Comparison of ENCODE assay signal across 16 mouse cellular contexts in genomic region chr9:106840569-106840968, GRCm38 (mm10). TPM values are rescaled to one million over a fixed set of nuclear protein-coding genes. Genes with fewer than 3 reads are reported as not detected.
DNase-seq lines count a peak whose midpoint lies in the region; ATAC-seq and TF ChIP-seq lines count a peak whose summit lies in the region.
"Had no signal": no experiment of that assay in that cellular context is flagged by ENCODE, and none has a peak within 500 bp of the region (broad histone marks: within the 10 kb centered on the region; RNA-seq: fewer than 3 reads in every experiment).

No protein-coding gene starts in this region.

- DNase-seq in heart, adult 2 months = no peak
- DNase-seq in heart, postnatal 25 days (ENCODE audit: low spot score) = no peak
- no peak for DNase-seq in liver, embryonic 14.5 days (ENCODE audit: low read depth in 3 of 3, low spot score in 3 of 3)
- no peak for DNase-seq in liver
- DNase-seq in A20 (ENCODE audit: low read depth, low spot score) = peak; percentile 9
- DNase-seq in MEL (ENCODE audit: low read depth, low spot score) = peak; percentile 52
- DNase-seq in thymus, postnatal 14 days = no peak
- no peak for DNase-seq in right cerebral cortex, postnatal 36 days (ENCODE audit: low spot score in 2 of 2)
- DNase-seq: cerebellum, adult 8-10 months; gastrocnemius, postnatal 14 days; kidney, postnatal 25 days; left cerebral cortex, postnatal 4 days; thymus, postnatal 36 days had no signal

- no peak for TF ChIP-seq POLR2A in heart, adult 2 months (IDR thresholded peaks at IDR 0.05; ENCODE audit: insufficient read depth, low read depth, low read length)
- TF ChIP-seq POLR2A in MEL (IDR thresholded peaks at IDR 0.05; ENCODE audit: control insufficient read depth in 1 of 2, insufficient read depth in 1 of 2, low read depth in 1 of 2, low read length in 2 of 2, poor library complexity in 1 of 2) = no peak

- no peaks in the 10 kb centered on the region for H3K4me1 ChIP-seq in heart, adult 2 months (ENCODE audit: control insufficient read depth, insufficient read depth, low read length)
- H3K4me1 ChIP-seq in liver, embryonic 14.5 days (replicated peaks; ENCODE audit: control insufficient read depth in 2 of 2, insufficient read depth in 2 of 2, low read length in 1 of 2) = no peaks in the 10 kb centered on the region
- H3K4me1 ChIP-seq in MEL (ENCODE audit: control insufficient read depth in 1 of 2, insufficient read depth in 2 of 2, low read length in 2 of 2) = no peaks in the 10 kb centered on the region
- H3K4me1 ChIP-seq: heart, embryonic 12.5 days; stomach, embryonic 15.5 days had no signal

- TF ChIP-seq CTCF in heart, adult 2 months (IDR thresholded peaks at IDR 0.05) = peak; percentile 59
- TF ChIP-seq CTCF in liver, embryonic 14.5 days (IDR thresholded peaks at IDR 0.05; ENCODE audit: low read depth) = peak; percentile 47
- TF ChIP-seq CTCF in MEL (IDR thresholded peaks at IDR 0.05 in 2 of 3, conservative IDR thresholded peaks at IDR 0.05 in 1 of 3; ENCODE audit: control insufficient read depth in 1 of 3, insufficient read depth in 1 of 3, low read depth in 2 of 3, low read length in 3 of 3, poor library complexity in 1 of 3, severe bottlenecking in 1 of 3) = peak in 2 of 3 experiments; percentile 36 to 37; a peak in 3 of 6 replicates

- intact Hi-C loops in heart, adult 2 months (cut with DNase I) = no loop called here
- intact Hi-C loops in heart, postnatal 25 days (cut with DNase I) = no loop called here

- TF ChIP-seq EP300 in heart, adult 2 months (IDR thresholded peaks at IDR 0.05; ENCODE audit: insufficient read depth, low read depth, low read length) = no peak
- no peak for TF ChIP-seq EP300 in liver, embryonic 14.5 days (IDR thresholded peaks at IDR 0.05; ENCODE audit: low read depth)
- TF ChIP-seq EP300 in MEL (IDR thresholded peaks at IDR 0.05; ENCODE audit: low read depth in 1 of 2, low read length in 2 of 2) = no peak

- no peak overlapping the region for H3K27ac ChIP-seq in heart, adult 2 months
- H3K27ac ChIP-seq in liver, embryonic 14.5 days = no peak overlapping the region
- H3K27ac ChIP-seq in MEL (ENCODE audit: control insufficient read depth, low read depth, low read length) = no peak overlapping the region
- H3K27ac ChIP-seq: stomach, embryonic 15.5 days had no signal

- no peak overlapping the region for H3K4me3 ChIP-seq in heart, adult 2 months
- no peak overlapping the region for H3K4me3 ChIP-seq in liver, embryonic 14.5 days (ENCODE audit: insufficient read depth in 1 of 2, low read depth in 2 of 2, low read length in 2 of 2)
- H3K4me3 ChIP-seq in MEL (ENCODE audit: control insufficient read depth in 1 of 2, insufficient read depth in 1 of 2, low read depth in 2 of 2, low read length in 2 of 2) = no peak overlapping the region
- H3K4me3 ChIP-seq: heart, embryonic 12.5 days; stomach, embryonic 15.5 days had no signal

- H3K27me3 ChIP-seq in heart, adult 2 months (ENCODE audit: control insufficient read depth, insufficient read depth, low read length) = no peaks in the 10 kb centered on the region
- no peaks in the 10 kb centered on the region for H3K27me3 ChIP-seq in liver, embryonic 14.5 days (ENCODE audit: control insufficient read depth, insufficient read depth, low read length)
- H3K27me3 ChIP-seq in MEL (ENCODE audit: control insufficient read depth in 1 of 2, insufficient read depth in 2 of 2, low read length in 2 of 2) = no peaks in the 10 kb centered on the region
- H3K27me3 ChIP-seq: heart, embryonic 12.5 days; stomach, embryonic 15.5 days had no signal

- no peaks in the 10 kb centered on the region for H3K79me2 ChIP-seq in heart, adult 2 months (replicated peaks; ENCODE audit: control insufficient read depth, insufficient read depth, low read length)
- no peaks in the 10 kb centered on the region for H3K79me2 ChIP-seq in MEL (ENCODE audit: control insufficient read depth, insufficient read depth, low read length, poor library complexity)

- no peak overlapping the region for H3K9ac ChIP-seq in heart, adult 2 months (ENCODE audit: low read depth, low read length)
- H3K9ac ChIP-seq in liver, embryonic 14.5 days (replicated peaks) = no peak overlapping the region
- H3K9ac ChIP-seq in MEL (ENCODE audit: control insufficient read depth, low read depth, low read length, poor library complexity, severe bottlenecking) = no peak overlapping the region
- H3K9ac ChIP-seq: heart, embryonic 12.5 days; stomach, embryonic 15.5 days had no signal

- TF ChIP-seq RAD21 in MEL (IDR thresholded peaks at IDR 0.05; ENCODE audit: low read depth, low read length) = no peak; the same call in none of the 2 replicates

- 100% methylated on average over 1 of the region's 1 CpGs for WGBS in heart, adult 2 months
- WGBS in liver, embryonic 14.5 days (ENCODE audit: insufficient replicate concordance) = 85% methylated on average over 1 of the region's 1 CpGs

- no peak for ATAC-seq in liver, embryonic 14.5 days (ENCODE audit: insufficient read depth)
- ATAC-seq: forebrain, embryonic 16.5 days had no signal

- no peaks in the 10 kb centered on the region for H3K9me3 ChIP-seq in liver, embryonic 14.5 days (ENCODE audit: control insufficient read depth, low read length)
- no peaks in the 10 kb centered on the region for H3K9me3 ChIP-seq in MEL (replicated peaks; ENCODE audit: insufficient read depth, low read length)
- H3K9me3 ChIP-seq: heart, embryonic 12.5 days; stomach, embryonic 15.5 days had no signal

- no peak overlapping the region for H3K4me2 ChIP-seq in liver, embryonic 14.5 days (ENCODE audit: low read depth)
- H3K4me2 ChIP-seq: heart, embryonic 12.5 days; stomach, embryonic 15.5 days had no signal

- H3K36me3 ChIP-seq in heart, adult 2 months (ENCODE audit: control insufficient read depth, insufficient read depth, low read length) = no peaks in the 10 kb centered on the region; the same call in 1 of the 2 replicates
- H3K36me3 ChIP-seq in liver, embryonic 14.5 days (replicated peaks; ENCODE audit: control insufficient read depth, insufficient read depth, low read depth) = peaks cover 63% of the 10 kb centered on the region
- H3K36me3 ChIP-seq in MEL (ENCODE audit: control insufficient read depth in 1 of 2, insufficient read depth in 2 of 2, low read length in 2 of 2) = peaks cover 0 to 58% of the 10 kb centered on the region in 2 experiments; a peak in 2 of 4 replicates

TF ChIP-seq in MEL, 35 proteins besides CTCF, POLR2A, EP300 and RAD21 (continues in another document):
- TF ChIP-seq MAX (IDR thresholded peaks at IDR 0.05; ENCODE audit: low read length) (no peak), GATA1 (IDR thresholded peaks at IDR 0.05; ENCODE audit: low read depth, low read length) (no peak), ZNF384 (IDR thresholded peaks at IDR 0.05; ENCODE audit: low read depth, low read length) (peak; percentile 83), KAT2A (conservative IDR thresholded peaks at IDR 0.05; ENCODE audit: low read depth, low read length) (no peak), JUND (IDR thresholded peaks at IDR 0.05; ENCODE audit: low read depth, low read length) (no peak), ZMIZ1 (IDR thresholded peaks at IDR 0.05; ENCODE audit: low read depth, low read length) (no peak), RCOR1 (IDR thresholded peaks at IDR 0.05; ENCODE audit: low read depth, low read length) (no peak), TCF12 (IDR thresholded peaks at IDR 0.05; ENCODE audit: low read depth, low read length) (no peak), POLR2AphosphoS2 (IDR thresholded peaks at IDR 0.05; ENCODE audit: low read length) (no peak), MYC (IDR thresholded peaks at IDR 0.05; ENCODE audit: low read depth, low read length) (0 out of 2 replicates have a peak, but pooled peaks have one; percentile 30), TAL1 (IDR thresholded peaks at IDR 0.05; ENCODE audit: low read length) (no peak), USF1 (IDR thresholded peaks at IDR 0.05; ENCODE audit: low read depth, low read length) (peak; percentile 15; the same call in 1 of the 2 replicates)

RNA-seq across cellular contexts. Expression of gene Dcaf1, which starts 18.9 kb away (rescaled TPM):
- 10 to 100 TPM; 27.3 to 27.9 TPM for total RNA-seq in heart, adult 2 months (2021)
- 9.8 and 19.9 TPM in 2 replicates for polyA plus RNA-seq in heart, adult 2 months (2012; rRNA removed)
- total RNA-seq in heart, postnatal 25 days (2021) = 10 to 100 TPM; 23.3 to 29.6 TPM
- polyA plus RNA-seq in liver, embryonic 14.5 days (2012; rRNA removed) = 11.9 and 13.4 TPM in 2 replicates
- 10.5 and 13.6 TPM in 2 replicates for polyA plus RNA-seq in liver, embryonic 14.5 days (2014; fragmentation: Nextera tagmentation; extraction: Ambion mirVana)
- 56.3 and 57.3 TPM in 2 replicates for total RNA-seq in MEL (2012; rRNA removed)
- 100 to 1,000 TPM in 1 of 2 experiments, 10 to 100 TPM in 1; 58.7 to 131 TPM for polyA plus RNA-seq in MEL (2012; ENCODE audit: insufficient read depth in 1 of 2, insufficient read length in 2 of 2, low read depth in 1 of 2, low replicate concordance in 2 of 2, missing spikeins in 1 of 2)

RNA-seq across cellular contexts. Expression of gene Rbm15b, which starts 46.7 kb away (rescaled TPM):
- 10 to 100 TPM; 11.7 to 14.3 TPM for total RNA-seq in heart, adult 2 months (2021)
- 3.9 and 5.5 TPM in 2 replicates for polyA plus RNA-seq in heart, adult 2 months (2012; rRNA removed)
- total RNA-seq in heart, postnatal 25 days (2021) = 10 to 100 TPM; 12.3 to 15.2 TPM
- 4.4 and 5.0 TPM in 2 replicates for polyA plus RNA-seq in liver, embryonic 14.5 days (2012; rRNA removed)
- polyA plus RNA-seq in liver, embryonic 14.5 days (2014; fragmentation: Nextera tagmentation; extraction: Ambion mirVana) = 4.7 and 5.2 TPM in 2 replicates
- total RNA-seq in MEL (2012; rRNA removed) = 23.3 and 29.7 TPM in 2 replicates
- 10 to 100 TPM in 1 of 2 experiments, not detected in 1; 42.2 TPM for polyA plus RNA-seq in MEL (2012; ENCODE audit: insufficient read depth in 1 of 2, insufficient read length in 2 of 2, low read depth in 1 of 2, low replicate concordance in 2 of 2, missing spikeins in 1 of 2)

RNA-seq across cellular contexts. Expression of gene Manf, which starts 51.2 kb away (rescaled TPM):
- total RNA-seq in heart, adult 2 months (2021) = 100 to 1,000 TPM; 178 to 202 TPM
- polyA plus RNA-seq in heart, adult 2 months (2012; rRNA removed) = 10.1 and 27.3 TPM in 2 replicates
- total RNA-seq in heart, postnatal 25 days (2021) = 100 to 1,000 TPM; 169 to 207 TPM
- polyA plus RNA-seq in liver, embryonic 14.5 days (2012; rRNA removed) = 13.4 and 52.1 TPM in 2 replicates
- 135 and 159 TPM in 2 replicates for polyA plus RNA-seq in liver, embryonic 14.5 days (2014; fragmentation: Nextera tagmentation; extraction: Ambion mirVana)
- total RNA-seq in MEL (2012; rRNA removed) = 209 and 316 TPM in 2 replicates
- 100 to 1,000 TPM in 1 of 2 experiments, not detected in 1; 289 TPM for polyA plus RNA-seq in MEL (2012; ENCODE audit: insufficient read depth in 1 of 2, insufficient read length in 2 of 2, low read depth in 1 of 2, low replicate concordance in 2 of 2, missing spikeins in 1 of 2)

RNA-seq across cellular contexts. Expression of gene Rad54l2, which starts 51.6 kb away (rescaled TPM):
- 10 to 100 TPM in 1 of 2 experiments, 1 to 10 TPM in 1; 9.5 to 10.7 TPM for total RNA-seq in heart, adult 2 months (2021)
- 14.0 and 14.8 TPM in 2 replicates for polyA plus RNA-seq in heart, adult 2 months (2012; rRNA removed)
- 1 to 10 TPM; 9.0 to 9.6 TPM for total RNA-seq in heart, postnatal 25 days (2021)
- 2.4 and 3.7 TPM in 2 replicates for polyA plus RNA-seq in liver, embryonic 14.5 days (2012; rRNA removed)
- polyA plus RNA-seq in liver, embryonic 14.5 days (2014; fragmentation: Nextera tagmentation; extraction: Ambion mirVana) = 0.96 and 1.3 TPM in 2 replicates
- total RNA-seq in MEL (2012; rRNA removed) = 11.9 and 13.3 TPM in 2 replicates
- polyA plus RNA-seq in MEL (2012; ENCODE audit: insufficient read depth in 1 of 2, insufficient read length in 2 of 2, low read depth in 1 of 2, low replicate concordance in 2 of 2, missing spikeins in 1 of 2) = 10 to 100 TPM; 15.5 to 27.2 TPM

Comparison
In these comparisons a context has a peak if more than half of its experiments do, and no peak if none do; other contexts are left out.
1. DNase-seq: peak in A20 (single experiment) and MEL (single experiment); none in heart, adult 2 months (0 of 2), heart, postnatal 25 days (single experiment), liver, embryonic 14.5 days (0 of 3), liver (single experiment), thymus, postnatal 14 days (single experiment) and right cerebral cortex, postnatal 36 days (0 of 2).
2. Peak in every context shown above with its lines, with median percentiles within 50 percentile points of each other: CTCF ChIP-seq.